Mouse (Mus musculus) neural tube, embryonic 13.5 days (tissue): ENCODE data around the gene Olfr750. TPM values are rescaled to one million over a fixed set of nuclear protein-coding genes. Genes with fewer than 3 reads are reported as not detected.

Source experiments
- ATAC-seq: fragments of 200-750 bp; cut with Nextera tagmentation; 2 replicates; pipeline ENCODE4 v1.8.0; 2017; ENCODE audit warnings: low read depth, mild to moderate bottlenecking, moderate TSS enrichment, moderate library complexity
- H3K27ac ChIP-seq: fragments of 300-500 bp; sonication (generic); replicated peaks from 2 replicates; pipeline ENCODE4 v1.5.1; 2015; ENCODE audit warnings: moderate library complexity, mild to moderate bottlenecking, inconsistent platforms
- H3K27me3 ChIP-seq: fragments of 300-500 bp; sonication (generic); 2 replicates; pipeline ENCODE4 v1.6.1; 2015; ENCODE audit warnings: mild to moderate bottlenecking, inconsistent platforms
- H3K36me3 ChIP-seq: fragments of 300-500 bp; sonication (generic); 2 replicates; pipeline ENCODE4 v1.6.1; 2015; ENCODE audit warnings: mild to moderate bottlenecking, inconsistent platforms
- H3K4me1 ChIP-seq: fragments of 300-500 bp; sonication (generic); replicated peaks from 2 replicates; pipeline ENCODE4 v1.6.1; 2015; ENCODE audit warnings: inconsistent platforms
- H3K4me2 ChIP-seq: fragments of 300-500 bp; sonication (generic); 2 replicates; pipeline ENCODE4 v1.6.1; 2015; ENCODE audit warnings: inconsistent platforms, mild to moderate bottlenecking, moderate library complexity
- H3K4me3 ChIP-seq: fragments of 300-500 bp; sonication (generic); 2 replicates; pipeline ENCODE4 v1.5.1; 2015; ENCODE audit warnings: mild to moderate bottlenecking, inconsistent platforms
- H3K9ac ChIP-seq: fragments of 300-500 bp; sonication (generic); 2 replicates; pipeline ENCODE4 v1.6.1; 2015; ENCODE audit warnings: moderate library complexity, mild to moderate bottlenecking, inconsistent platforms
- H3K9me3 ChIP-seq: fragments of 300-500 bp; sonication (generic); 2 replicates; pipeline ENCODE4 v1.6.1; 2016; ENCODE audit warnings: inconsistent platforms
- WGBS: fragments of 180-500 bp; shearing (Covaris S2); methylation state at CpG from one replicate; pipeline ENCODE4 v1.1.7; 2015; 5-methylcytosine and 5-hydroxymethylcytosine counted together
- polyA plus RNA-seq: library from polyadenylated mRNA; unstranded; fragments of >200 nt; fragmentation: Nextera tagmentation; extraction: Ambion mirVana; gene quantifications from 2 replicates; pipeline ENCODE4 v1.2.1, GENCODE M21; 2015

Olfr750 gene
- polyA plus RNA-seq, 1 experiment from 2014 or later: not detected

GRCm38 (mm10) chr14:51085086-51085485 is 10.9 kb upstream of the Olfr750 start:
- 84% methylated on average over 2 of the region's 2 CpGs for WGBS

GRCm38 (mm10) chr14:51083805-51084204 is 9.6 kb upstream of the Olfr750 start:
- Histone ChIP-seq H3K4me2 (peak overlapping the region; percentile 76), H3K27ac (no peak overlapping the region), H3K9me3 (no peaks in the 10 kb centered on the region), H3K27me3 (peaks cover 34% of the 10 kb centered on the region), H3K36me3 (no peaks in the 10 kb centered on the region), H3K4me1 (peaks cover 20% of the 10 kb centered on the region), H3K9ac (no peak overlapping the region), H3K4me3 (peak overlapping the region; percentile 46)
- WGBS: 11% methylated on average over 7 of the region's 7 CpGs
- no peak for ATAC-seq

More at GRCm38 (mm10) chr14:51085086-51085485, 10.9 kb upstream of the Olfr750 start:
- Histone ChIP-seq H3K4me2 (no peak overlapping the region), H3K9me3 (no peaks in the 10 kb centered on the region), H3K27ac (no peak overlapping the region), H3K36me3 (no peaks in the 10 kb centered on the region), H3K27me3 (peaks cover 32% of the 10 kb centered on the region), H3K4me1 (peaks cover 23% of the 10 kb centered on the region), H3K9ac (no peak overlapping the region), H3K4me3 (no peak overlapping the region)
- no peak for ATAC-seq

GRCm38 (mm10) chr14:51082599-51083581 is 8.7 kb upstream of the Olfr750 start:
- Histone ChIP-seq H3K9ac (peak overlapping the region; percentile 69), H3K27ac (no peak overlapping the region), H3K27me3 (peaks cover 34% of the 10 kb centered on the region), H3K4me1 (peaks cover 12% of the 10 kb centered on the region), H3K36me3 (no peaks in the 10 kb centered on the region), H3K4me3 (peak overlapping the region; percentile 46), H3K9me3 (no peaks in the 10 kb centered on the region), H3K4me2 (peak overlapping the region; percentile 76)
- WGBS: 2% methylated on average over 40 of the region's 40 CpGs
- ATAC-seq: peak; percentile 65

- Histone ChIP-seq H3K9ac (no peak overlapping the region), H3K4me3 (no peak overlapping the region), H3K27me3 (peaks cover 34% of the 10 kb centered on the region), H3K4me2 (no peak overlapping the region), H3K9me3 (no peaks in the 10 kb centered on the region), H3K36me3 (no peaks in the 10 kb centered on the region), H3K4me1 (peaks cover 12% of the 10 kb centered on the region), H3K27ac (no peak overlapping the region)
- WGBS: 89% methylated on average over 2 of the region's 2 CpGs
- ATAC-seq: no peak
These were observed 6.8 kb upstream of the Olfr750 start for GRCm38 (mm10) chr14:51081035-51081434.

GRCm38 (mm10) chr14:51079180-51079579 is 4.9 kb upstream of the Olfr750 start:
- Histone ChIP-seq H3K27me3 (peaks cover 22% of the 10 kb centered on the region), H3K4me1 (peaks cover 12% of the 10 kb centered on the region), H3K27ac (no peak overlapping the region), H3K9me3 (no peaks in the 10 kb centered on the region), H3K4me2 (no peak overlapping the region), H3K9ac (no peak overlapping the region), H3K4me3 (no peak overlapping the region), H3K36me3 (no peaks in the 10 kb centered on the region)
- 92% methylated on average over 1 of the region's 1 CpGs for WGBS
- no peak for ATAC-seq

GRCm38 (mm10) chr14:51069617-51070016 is 4.6 kb downstream of the Olfr750 start:
- no peak overlapping the region for H3K4me3 ChIP-seq
- no peak overlapping the region for H3K4me2 ChIP-seq
- no peak overlapping the region for H3K9ac ChIP-seq
- 89% methylated on average over 2 of the region's 2 CpGs for WGBS
- no peaks in the 10 kb centered on the region for H3K9me3 ChIP-seq
- no peaks in the 10 kb centered on the region for H3K36me3 ChIP-seq
- peaks cover 3% of the 10 kb centered on the region; the same call in 1 of the 2 replicates for H3K27me3 ChIP-seq
- H3K27ac ChIP-seq: no peak overlapping the region
- no peak for ATAC-seq
- H3K4me1 ChIP-seq: peaks cover 10% of the 10 kb centered on the region; the same call in 1 of the 2 replicates

GRCm38 (mm10) chr14:51068956-51069355 is 5.3 kb downstream of the Olfr750 start:
- Histone ChIP-seq H3K4me2 (no peak overlapping the region), H3K4me3 (no peak overlapping the region), H3K27ac (no peak overlapping the region), H3K27me3 (peaks cover 3% of the 10 kb centered on the region; the same call in 1 of the 2 replicates), H3K36me3 (no peaks in the 10 kb centered on the region), H3K9me3 (no peaks in the 10 kb centered on the region), H3K9ac (no peak overlapping the region), H3K4me1 (peaks cover 10% of the 10 kb centered on the region; the same call in 1 of the 2 replicates)
- WGBS: 86% methylated on average over 5 of the region's 5 CpGs
- ATAC-seq: no peak

- no peaks in the 10 kb centered on the region for H3K36me3 ChIP-seq
- H3K4me3 ChIP-seq: no peak overlapping the region
- H3K9ac ChIP-seq: no peak overlapping the region
- H3K4me1 ChIP-seq: no peaks in the 10 kb centered on the region; the same call in 1 of the 2 replicates
- H3K9me3 ChIP-seq: no peaks in the 10 kb centered on the region
- H3K27me3 ChIP-seq: no peaks in the 10 kb centered on the region
- 85% methylated on average over 5 of the region's 5 CpGs for WGBS
- H3K4me2 ChIP-seq: no peak overlapping the region
- no peak overlapping the region for H3K27ac ChIP-seq
- no peak for ATAC-seq
These were observed 13.5 kb downstream of the Olfr750 start for GRCm38 (mm10) chr14:51060761-51061160.

- no peak within 1 kb of the TSS for H3K9ac ChIP-seq
- peaks cover 12% of the 10 kb centered on the region for H3K4me1 ChIP-seq
- no peaks in the 10 kb centered on the region for H3K9me3 ChIP-seq
- whole genome bisulfite sequencing: 77% methylated on average over 9 of the region's 9 CpGs
- no peak within 1 kb of the TSS for H3K4me3 ChIP-seq
- H3K4me2 ChIP-seq: no peak within 1 kb of the TSS
- H3K27me3 ChIP-seq: no peaks in the 10 kb centered on the region
- H3K27ac ChIP-seq: no peak within 1 kb of the TSS
- ATAC-seq: no peak
- no peaks in the 10 kb centered on the region for H3K36me3 ChIP-seq
These were observed 16.8 kb downstream of the Olfr750 start, which contains the start of gene Rnase12 for GRCm38 (mm10) chr14:51057401-51057831. Rnase12 (minus strand) TSS chr14:51057661.

GRCm38 (mm10) chr14:51054243-51055237 is 19.7 kb downstream of the Olfr750 start:
- no peaks in the 10 kb centered on the region for H3K9me3 ChIP-seq
- 28% methylated on average over 13 of the region's 13 CpGs for whole genome bisulfite sequencing
- no peaks in the 10 kb centered on the region for H3K27me3 ChIP-seq
- H3K4me2 ChIP-seq: peak overlapping the region; percentile 5; the same call in 1 of the 2 replicates
- peaks cover 12% of the 10 kb centered on the region; the same call in 1 of the 2 replicates for H3K4me1 ChIP-seq
- peak; percentile 23; the same call in 1 of the 2 replicates for ATAC-seq
- no peak overlapping the region for H3K27ac ChIP-seq
- no peak overlapping the region for H3K4me3 ChIP-seq
- no peak overlapping the region for H3K9ac ChIP-seq
- no peaks in the 10 kb centered on the region for H3K36me3 ChIP-seq

GRCm38 (mm10) chr14:51053176-51053575 is 21.1 kb downstream of the Olfr750 start:
- no peak overlapping the region for H3K27ac ChIP-seq
- no peak overlapping the region for H3K9ac ChIP-seq
- no peaks in the 10 kb centered on the region for H3K27me3 ChIP-seq
- no peak for ATAC-seq
- 60% methylated on average over 5 of the region's 5 CpGs for WGBS
- H3K4me1 ChIP-seq: peaks cover 12% of the 10 kb centered on the region; the same call in 1 of the 2 replicates
- no peaks in the 10 kb centered on the region for H3K9me3 ChIP-seq
- no peak overlapping the region for H3K4me2 ChIP-seq
- H3K36me3 ChIP-seq: no peaks in the 10 kb centered on the region
- no peak overlapping the region for H3K4me3 ChIP-seq
